Mouse (Mus musculus) midbrain, embryonic 16.5 days (tissue): Measurements from ENCODE around the gene Topbp1. TPM values are rescaled to one million over a fixed set of nuclear protein-coding genes. Genes with fewer than 3 reads are reported as not detected.
A peak's percentile ranks its signal among the peaks of the same experiment; 100 is the strongest.

ENCODE experiments used
- ATAC-seq: fragments of 200-750 bp; cut with Nextera tagmentation; 2 replicates; pipeline ENCODE4 v1.8.0; 2017; ENCODE audit warnings: moderate TSS enrichment
- H3K27ac ChIP-seq: fragments of 300-500 bp; sonication (generic); 2 replicates; pipeline ENCODE4 v1.5.1; 2014; ENCODE audit warnings: mild to moderate bottlenecking, low read length, mixed read lengths
- H3K27me3 ChIP-seq: fragments of 300-500 bp; sonication (generic); 2 replicates; pipeline ENCODE4 v1.6.1; 2014; ENCODE audit warnings: low read depth, low read length, mixed read lengths; ENCODE audit not compliant: control insufficient read depth, insufficient read depth
- H3K36me3 ChIP-seq: fragments of 300-500 bp; sonication (generic); 2 replicates; pipeline ENCODE4 v1.6.1; 2014; ENCODE audit warnings: mild to moderate bottlenecking, low read length, moderate library complexity, mixed read lengths; ENCODE audit not compliant: control insufficient read depth, insufficient read depth
- H3K4me1 ChIP-seq: fragments of 300-500 bp; sonication (generic); 2 replicates; pipeline ENCODE4 v1.6.1; 2014; ENCODE audit warnings: mild to moderate bottlenecking, low read length, mixed read lengths; ENCODE audit not compliant: control insufficient read depth, insufficient read depth
- H3K4me2 ChIP-seq: fragments of 300-500 bp; sonication (generic); 2 replicates; pipeline ENCODE4 v1.6.1; 2014; ENCODE audit warnings: mild to moderate bottlenecking, low read length, mixed read lengths
- H3K4me3 ChIP-seq: fragments of 300-500 bp; sonication (generic); 2 replicates; pipeline ENCODE4 v1.5.1; 2014; ENCODE audit warnings: low read depth, mild to moderate bottlenecking, low read length, moderate library complexity, mixed read lengths
- H3K9ac ChIP-seq: fragments of 300-500 bp; sonication (generic); 2 replicates; pipeline ENCODE4 v1.6.1; 2014; ENCODE audit warnings: low read depth, low read length, mixed read lengths
- H3K9me3 ChIP-seq: fragments of 300-500 bp; sonication (generic); replicated peaks from 2 replicates; pipeline ENCODE4 v1.6.1; 2014; ENCODE audit warnings: mild to moderate bottlenecking, low read length, mixed read lengths; ENCODE audit not compliant: control insufficient read depth, poor library complexity, severe bottlenecking
- WGBS: fragments of 180-500 bp; shearing (Covaris S2); extraction: QIAGEN DNeasy Blood & Tissue Kit; methylation state at CpG from one replicate; pipeline ENCODE4 v1.1.7; 2014; 5-methylcytosine and 5-hydroxymethylcytosine counted together
- polyA plus RNA-seq: library from polyadenylated mRNA; unstranded; fragments of >200 nt; fragmentation: Nextera tagmentation; extraction: Ambion mirVana; gene quantifications from 2 replicates; pipeline ENCODE4 v1.2.1, GENCODE M21; 2015

Topbp1 gene
- polyA plus RNA-seq, 1 experiment from 2014 or later = 14.0 TPM

DNA sequence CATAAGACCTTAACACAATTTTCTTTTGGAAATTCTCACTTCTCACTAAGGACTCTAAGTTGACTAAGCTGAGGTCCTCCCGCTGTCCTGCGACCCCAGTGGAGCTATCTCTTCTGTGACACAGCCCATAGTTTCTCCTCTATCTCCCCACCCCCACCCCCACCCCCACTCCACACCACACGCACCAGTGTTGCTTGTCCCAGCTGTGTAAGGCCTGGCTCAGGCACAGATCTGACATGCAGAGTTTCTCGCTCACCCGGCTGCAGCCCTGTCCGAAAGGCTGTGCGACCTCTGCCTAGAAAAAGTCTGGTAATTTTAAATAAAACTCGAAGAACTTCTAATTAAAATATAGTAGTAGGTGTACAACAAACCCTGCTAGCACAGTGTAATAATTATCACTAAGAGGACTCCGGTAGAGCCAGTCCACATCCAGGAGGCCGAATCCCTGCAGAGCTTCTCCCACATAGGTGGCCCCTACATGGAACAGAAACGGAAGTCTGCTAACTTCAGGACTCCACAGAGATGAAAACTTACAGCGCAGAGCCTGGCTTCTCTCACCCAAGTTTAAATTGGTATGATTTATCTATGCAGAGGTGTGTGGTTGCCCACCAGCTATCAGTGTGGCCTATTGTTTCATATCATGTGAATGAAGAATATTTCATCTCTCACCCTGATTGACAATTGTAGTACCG is 16.4 kb upstream of the Topbp1 start:
- ATAC-seq = no peak
- WGBS = 92% methylated on average over 13 of the region's 13 CpGs
- no peaks in the 10 kb centered on the region for H3K27me3 ChIP-seq
- H3K27ac ChIP-seq = no peak overlapping the region
- no peaks in the 10 kb centered on the region for H3K9me3 ChIP-seq
- H3K9ac ChIP-seq = no peak overlapping the region
- no peaks in the 10 kb centered on the region for H3K4me1 ChIP-seq
- no peaks in the 10 kb centered on the region for H3K36me3 ChIP-seq
- H3K4me2 ChIP-seq = no peak overlapping the region
- H3K4me3 ChIP-seq = no peak overlapping the region

DNA sequence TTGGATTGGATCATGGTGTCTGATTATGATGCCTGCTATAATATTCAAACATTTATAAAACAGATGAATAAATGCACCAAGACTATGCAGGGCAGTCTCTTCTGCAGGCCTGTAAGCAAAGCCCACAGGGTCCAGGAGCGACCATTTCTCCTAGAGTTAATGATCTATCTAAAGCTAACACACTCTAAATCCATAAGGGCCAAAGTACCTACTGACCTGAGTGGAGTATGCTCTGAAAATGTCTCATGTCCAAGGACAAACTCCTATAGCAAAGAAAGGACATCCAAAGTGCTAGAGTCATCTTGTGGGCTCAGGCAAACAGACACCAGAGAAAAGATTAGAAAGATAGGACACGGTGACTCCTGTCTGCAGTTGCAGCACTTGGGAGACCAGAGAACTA is 10.5 kb upstream of the Topbp1 start:
- Histone ChIP-seq H3K4me1 (no peaks in the 10 kb centered on the region), H3K4me2 (no peak overlapping the region), H3K9me3 (no peaks in the 10 kb centered on the region), H3K36me3 (no peaks in the 10 kb centered on the region), H3K27me3 (no peaks in the 10 kb centered on the region), H3K27ac (no peak overlapping the region), H3K9ac (no peak overlapping the region), H3K4me3 (no peak overlapping the region)
- 94% methylated on average over 2 of the region's 2 CpGs for WGBS
- ATAC-seq = no peak

- H3K9me3 ChIP-seq = no peaks in the 10 kb centered on the region
- H3K27me3 ChIP-seq = no peaks in the 10 kb centered on the region
- 95% methylated on average over 8 of the region's 8 CpGs for WGBS
- H3K36me3 ChIP-seq = no peaks in the 10 kb centered on the region
- H3K4me2 ChIP-seq = no peak overlapping the region
- H3K27ac ChIP-seq = no peak overlapping the region
- no peak overlapping the region for H3K9ac ChIP-seq
- peaks cover 11% of the 10 kb centered on the region for H3K4me1 ChIP-seq
- ATAC-seq = no peak
- no peak overlapping the region for H3K4me3 ChIP-seq
Observed at GRCm38 (mm10) chr9:103301086-103301485, 3.9 kb upstream of the Topbp1 start.

DNA sequence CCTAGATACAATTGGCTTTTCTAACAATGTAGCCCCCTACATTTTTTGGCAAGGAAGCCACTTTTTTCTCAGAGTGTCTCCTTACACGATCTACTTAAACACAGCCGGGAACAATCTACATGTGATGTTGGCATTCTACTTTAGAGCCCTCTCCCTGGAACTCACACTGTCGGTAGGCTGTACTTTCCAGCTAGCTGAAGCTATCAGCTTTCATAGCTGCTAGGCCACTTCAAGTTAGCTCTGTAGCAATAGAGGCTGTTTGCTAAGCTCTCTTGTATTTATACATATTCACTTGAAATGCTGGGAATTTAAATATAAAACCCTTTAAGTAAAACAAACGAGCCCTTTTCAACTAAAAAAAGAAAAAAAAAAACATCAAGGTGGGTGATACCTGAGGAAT is 2.8 kb upstream of the Topbp1 start:
- Histone ChIP-seq H3K4me1 (peaks cover 13% of the 10 kb centered on the region), H3K4me3 (no peak overlapping the region), H3K36me3 (no peaks in the 10 kb centered on the region), H3K4me2 (no peak overlapping the region), H3K9me3 (no peaks in the 10 kb centered on the region), H3K27me3 (no peaks in the 10 kb centered on the region), H3K9ac (no peak overlapping the region), H3K27ac (no peak overlapping the region)
- WGBS = 83% methylated on average over 4 of the region's 4 CpGs
- no peak for ATAC-seq

- Histone ChIP-seq H3K36me3 (no peaks in the 10 kb centered on the region), H3K27me3 (no peaks in the 10 kb centered on the region), H3K27ac (no peak overlapping the region), H3K4me1 (peaks cover 13% of the 10 kb centered on the region), H3K4me2 (no peak overlapping the region), H3K4me3 (no peak overlapping the region), H3K9me3 (no peaks in the 10 kb centered on the region), H3K9ac (no peak overlapping the region)
- ATAC-seq = no peak
- 66% methylated on average over 3 of the region's 3 CpGs for WGBS
Observed at GRCm38 (mm10) chr9:103302666-103303065, 2.3 kb upstream of the Topbp1 start.

GRCm38 (mm10) chr9:103305332-103306041 is 472 bp downstream of the Topbp1 start:
- peak overlapping the region; percentile 90 for H3K4me2 ChIP-seq
- H3K9me3 ChIP-seq = no peaks in the 10 kb centered on the region
- peaks cover 13% of the 10 kb centered on the region for H3K4me1 ChIP-seq
- peak overlapping the region; percentile 80 for H3K4me3 ChIP-seq
- H3K9ac ChIP-seq = peak overlapping the region; percentile 80
- under 1% methylated on average over 38 of the region's 40 CpGs for WGBS
- 0 out of 2 replicates have a peak overlapping the region, but pooled peaks have one; percentile 12 for H3K27ac ChIP-seq
- ATAC-seq = peak; percentile 74
- no peaks in the 10 kb centered on the region for H3K27me3 ChIP-seq
- 0 out of 2 replicates have a peak, but pooled peaks cover 2% of the 10 kb centered on the region for H3K36me3 ChIP-seq

GRCm38 (mm10) chr9:103309832-103310231 is 4.8 kb downstream of the Topbp1 start:
- Histone ChIP-seq H3K9ac (no peak overlapping the region), H3K27me3 (no peaks in the 10 kb centered on the region), H3K36me3 (0 out of 2 replicates have a peak, but pooled peaks cover 6% of the 10 kb centered on the region), H3K9me3 (no peaks in the 10 kb centered on the region), H3K4me3 (no peak overlapping the region), H3K4me1 (peaks cover 8% of the 10 kb centered on the region), H3K4me2 (no peak overlapping the region), H3K27ac (no peak overlapping the region)
- no peak for ATAC-seq
- WGBS = 89% methylated on average over 6 of the region's 6 CpGs

DNA sequence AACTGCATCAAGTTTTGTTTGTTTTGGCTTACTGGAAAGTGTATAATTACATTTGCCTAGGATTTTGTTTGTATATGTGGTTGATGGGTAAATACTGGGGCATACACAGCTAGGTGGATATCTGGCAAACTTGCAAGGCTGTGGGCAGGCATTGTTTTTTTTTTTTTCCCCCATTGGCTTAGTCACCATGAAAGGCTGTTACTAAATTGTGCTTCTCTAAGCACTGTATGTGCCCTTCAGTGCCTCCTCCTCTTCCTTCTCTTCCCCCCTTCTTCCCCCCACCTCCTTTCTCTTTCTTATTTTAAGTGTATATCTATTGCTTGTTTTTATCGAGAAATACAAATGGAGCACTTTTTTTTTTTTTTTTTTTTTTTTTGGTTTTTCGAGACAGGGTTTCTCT is 19.7 kb downstream of the Topbp1 start:
- Histone ChIP-seq H3K9ac (no peak overlapping the region), H3K9me3 (no peaks in the 10 kb centered on the region), H3K27ac (no peak overlapping the region), H3K4me2 (no peak overlapping the region), H3K4me1 (no peaks in the 10 kb centered on the region), H3K36me3 (peaks cover 6% of the 10 kb centered on the region), H3K4me3 (no peak overlapping the region), H3K27me3 (no peaks in the 10 kb centered on the region)
- no peak for ATAC-seq
- 100% methylated on average over 1 of the region's 2 CpGs for WGBS

- Histone ChIP-seq H3K36me3 (peaks cover 6% of the 10 kb centered on the region), H3K4me1 (no peaks in the 10 kb centered on the region), H3K27ac (no peak overlapping the region), H3K4me3 (no peak overlapping the region), H3K9me3 (no peaks in the 10 kb centered on the region), H3K4me2 (no peak overlapping the region), H3K9ac (no peak overlapping the region), H3K27me3 (no peaks in the 10 kb centered on the region)
- 93% methylated on average over 9 of the region's 9 CpGs for WGBS
- no peak for ATAC-seq
Observed at GRCm38 (mm10) chr9:103326449-103326848, 21.4 kb downstream of the Topbp1 start.
